Mouse (Mus musculus): ENCODE results near the gene Psg16.

DNA sequence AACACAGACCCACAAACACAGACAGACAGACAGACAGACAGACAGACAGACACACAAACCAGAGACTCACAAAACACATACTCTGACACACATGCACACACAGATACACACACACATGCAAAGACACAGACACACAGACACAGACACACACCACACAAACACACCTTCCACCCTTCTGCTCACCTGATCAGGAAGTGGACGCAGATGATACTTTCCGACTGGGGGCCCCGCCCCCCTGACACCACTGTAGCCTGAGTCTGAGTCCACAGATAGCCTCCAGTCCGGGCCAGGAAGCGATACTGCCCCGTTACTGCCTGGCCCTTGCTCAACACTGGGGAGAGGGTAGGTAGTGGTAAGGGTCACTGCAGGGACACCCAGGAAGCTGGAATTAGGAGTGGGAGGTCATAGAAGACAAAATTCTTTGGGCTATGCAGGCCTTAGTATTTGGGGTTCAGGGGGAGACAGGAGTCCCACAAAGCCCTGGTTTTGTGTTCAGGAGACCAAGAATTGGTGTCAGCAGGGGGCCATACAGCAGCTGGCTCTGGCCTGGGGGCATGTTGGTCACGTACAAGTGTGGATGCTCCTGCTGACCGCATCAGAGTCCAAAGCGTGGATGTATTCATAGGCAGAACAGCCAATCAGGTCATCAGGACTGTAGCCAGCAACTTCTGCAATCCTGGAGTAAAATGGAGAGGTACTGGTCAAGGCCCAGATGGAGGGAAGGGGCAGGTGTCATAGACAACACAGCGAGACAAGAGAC is 25.2 kb upstream of the Psg16 start:
- TF ChIP-seq CTCF (IDR thresholded peaks at IDR 0.05; ENCODE audit: borderline replicate concordance, insufficient read depth, low read depth, low read length), result no peak
- TF ChIP-seq POLR2A (IDR thresholded peaks at IDR 0.05; ENCODE audit: borderline replicate concordance, insufficient read depth, low read length), result no peak

Measured in cerebellum, adult 2 months (tissue).